Mouse (Mus musculus) ES-Bruce4 (cell line): ENCODE data around the gene Man2a2.

ENCODE experiments used
- CTCF ChIP-seq: IDR thresholded peaks from one replicate; pipeline ENCODE4 v1.8.1; 2011; ENCODE audit warnings: low read depth, low read length
- POLR2A ChIP-seq: IDR thresholded peaks from one replicate; pipeline ENCODE4 v1.8.1; 2011; ENCODE audit warnings: low read length; ENCODE audit not compliant: insufficient read depth

DNA sequence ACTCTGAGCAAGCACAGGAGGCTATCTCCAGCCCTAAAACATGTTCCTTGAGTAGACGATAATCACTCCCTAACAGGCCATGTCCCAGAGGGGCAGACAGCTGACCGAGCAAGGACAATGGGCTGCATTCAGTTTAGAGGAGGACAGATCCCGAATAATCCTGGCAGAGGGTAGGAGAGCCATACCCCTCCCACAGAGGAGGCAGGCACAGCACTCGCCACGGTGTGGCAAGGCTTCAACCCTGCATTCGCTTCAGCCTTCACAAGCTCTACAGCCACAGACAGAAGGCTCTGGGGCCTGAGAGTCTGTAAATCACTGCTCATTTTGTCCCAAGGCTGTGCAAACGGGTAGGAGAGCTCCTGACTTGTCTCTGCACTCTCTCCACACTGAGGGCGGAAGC, 14.0 kb downstream of the Man2a2 start:
- no peak for TF ChIP-seq CTCF
- TF ChIP-seq POLR2A = no peak
